Mouse (Mus musculus) embryonic facial prominence, embryonic 10.5 days (tissue): ENCODE measurements around the gene Sbk2. TPM values are rescaled to one million over a fixed set of nuclear protein-coding genes. Genes with fewer than 3 reads are reported as not detected.
A peak's percentile ranks its signal among the peaks of the same experiment; 100 is the strongest.
"Not testable (repeated sequence)": the region's sequence is repeated elsewhere in the genome, so short reads cannot be mapped to it uniquely, and the experiment has no call there.

Source experiments
- DNase-seq: peaks from one replicate; pipeline ENCODE4 v3.0.0-alpha.2; 2017; ENCODE audit warnings: low spot score
- H3K27ac ChIP-seq: fragments of 300-500 bp; sonication (generic); replicated peaks from 2 replicates; pipeline ENCODE4 v1.5.1; 2016; ENCODE audit warnings: mild to moderate bottlenecking
- H3K27me3 ChIP-seq: fragments of 300-500 bp; sonication (generic); replicated peaks from 2 replicates; pipeline ENCODE4 v1.6.1; 2016; ENCODE audit warnings: low read depth, mild to moderate bottlenecking; ENCODE audit not compliant: poor library complexity, severe bottlenecking
- H3K36me3 ChIP-seq: fragments of 300-500 bp; sonication (generic); replicated peaks from 2 replicates; pipeline ENCODE4 v1.6.1; 2016; ENCODE audit warnings: mild to moderate bottlenecking, moderate library complexity
- H3K4me1 ChIP-seq: fragments of 300-500 bp; sonication (generic); 2 replicates; pipeline ENCODE4 v1.6.1; 2016
- H3K4me3 ChIP-seq: fragments of 300-500 bp; sonication (generic); 2 replicates; pipeline ENCODE4 v1.5.1; 2016; ENCODE audit warnings: mild to moderate bottlenecking, moderate library complexity
- H3K9me3 ChIP-seq: fragments of 300-500 bp; sonication (generic); 2 replicates; pipeline ENCODE4 v1.6.1; 2016; ENCODE audit warnings: mild to moderate bottlenecking
- WGBS: fragments of 180-500 bp; shearing (Covaris S2); methylation state at CpG from one replicate; pipeline ENCODE4 v1.1.7; 2016; 5-methylcytosine and 5-hydroxymethylcytosine counted together
- polyA plus RNA-seq: library from polyadenylated mRNA; unstranded; fragments of >200 nt; fragmentation: Nextera tagmentation; extraction: Ambion mirVana; gene quantifications from 2 replicates; pipeline ENCODE4 v1.2.1, GENCODE M21; 2016

Gene Sbk2
- 0.09 TPM in 1 of 2 replicates, not detected in the other for polyA plus RNA-seq

- Histone ChIP-seq H3K27ac (no peak within 1 kb of the TSS), H3K4me1 (peaks cover 12% of the 10 kb centered on the region), H3K9me3 (no peaks in the 10 kb centered on the region), H3K4me3 (peak within 1 kb of the TSS; percentile 33; the same call in 1 of the 2 replicates), H3K27me3 (no peaks in the 10 kb centered on the region), H3K36me3 (no peaks in the 10 kb centered on the region)
- 6% methylated on average over 10 of the region's 10 CpGs for WGBS
- peak; percentile 76 for DNase-seq
These were observed at the start of gene Sbk2 for GRCm38 (mm10) chr7:4964272-4964671. Gene Sbk2, minus strand, starts transcription at chr7:4964406.

- Histone ChIP-seq H3K4me3 (peak overlapping the region; percentile 76; the same call in 1 of the 2 replicates), H3K27ac (no peak overlapping the region), H3K9me3 (peaks cover 16% of the 10 kb centered on the region; the same call in 1 of the 2 replicates), H3K4me1 (peaks cover 11% of the 10 kb centered on the region), H3K27me3 (no peaks in the 10 kb centered on the region), H3K36me3 (peaks cover 64% of the 10 kb centered on the region)
- WGBS = 92% methylated on average over 27 of the region's 27 CpGs
- DNase-seq = no peak
These were observed 48.7 kb upstream of the Sbk2 start for GRCm38 (mm10) chr7:5012681-5013513.

GRCm38 (mm10) chr7:5008229-5008628 is 44.0 kb upstream of the Sbk2 start:
- H3K4me3 ChIP-seq = peak overlapping the region; percentile 26; the same call in 1 of the 2 replicates
- H3K27ac ChIP-seq = no peak overlapping the region
- 93% methylated on average over 26 of the region's 26 CpGs for WGBS

GRCm38 (mm10) chr7:5002876-5003275 is 38.7 kb upstream of the Sbk2 start:
- not testable (repeated sequence) for DNase-seq, H3K27me3 ChIP-seq, H3K4me1 ChIP-seq, H3K9me3 ChIP-seq, H3K27ac ChIP-seq, H3K4me3 ChIP-seq
- WGBS = 64% methylated on average over 8 of the region's 8 CpGs
- H3K36me3 ChIP-seq = peaks cover 22% of the 10 kb centered on the region

More at GRCm38 (mm10) chr7:5008229-5008628, 44.0 kb upstream of the Sbk2 start:
- DNase-seq = no peak
- peaks cover 3% of the 10 kb centered on the region for H3K4me1 ChIP-seq
- no peaks in the 10 kb centered on the region for H3K27me3 ChIP-seq
- H3K9me3 ChIP-seq = peaks cover 12% of the 10 kb centered on the region; the same call in 1 of the 2 replicates
- peaks cover 75% of the 10 kb centered on the region for H3K36me3 ChIP-seq

GRCm38 (mm10) chr7:4999876-5000275 is 35.7 kb upstream of the Sbk2 start:
- no peak for DNase-seq
- Histone ChIP-seq H3K9me3 (peaks cover 5% of the 10 kb centered on the region; the same call in 1 of the 2 replicates), H3K4me1 (peaks cover 19% of the 10 kb centered on the region), H3K27ac (no peak overlapping the region), H3K36me3 (no peaks in the 10 kb centered on the region), H3K27me3 (peaks cover 7% of the 10 kb centered on the region), H3K4me3 (no peak overlapping the region)
- WGBS = 66% methylated on average over 2 of the region's 2 CpGs

GRCm38 (mm10) chr7:4996934-4997333 is 32.7 kb upstream of the Sbk2 start:
- H3K27me3 ChIP-seq = peaks cover 36% of the 10 kb centered on the region
- DNase-seq = no peak
- H3K4me3 ChIP-seq = peak overlapping the region; percentile 77
- H3K36me3 ChIP-seq = peaks cover 27% of the 10 kb centered on the region
- 72% methylated on average over 8 of the region's 8 CpGs for WGBS
- H3K4me1 ChIP-seq = peaks cover 35% of the 10 kb centered on the region
- H3K9me3 ChIP-seq = peaks cover 29% of the 10 kb centered on the region
- H3K27ac ChIP-seq = no peak overlapping the region; the same call in 1 of the 2 replicates

GRCm38 (mm10) chr7:4996003-4996895 is 32.0 kb upstream of the Sbk2 start, which contains the start of gene Zfp579:
Gene Zfp579, minus strand, starts transcription at chr7:4996158.
- DNase-seq = peak; percentile 94
- Histone ChIP-seq H3K4me1 (peaks cover 35% of the 10 kb centered on the region), H3K4me3 (peak within 1 kb of the TSS; percentile 77), H3K27ac (peak within 1 kb of the TSS; percentile 87), H3K9me3 (peaks cover 31% of the 10 kb centered on the region), H3K36me3 (peaks cover 34% of the 10 kb centered on the region), H3K27me3 (peaks cover 36% of the 10 kb centered on the region)
- 5% methylated on average over 21 of the region's 26 CpGs for WGBS

- H3K4me1 ChIP-seq = peaks cover 35% of the 10 kb centered on the region
- DNase-seq = peak; percentile 24
- peak overlapping the region; percentile 87 for H3K27ac ChIP-seq
- peaks cover 36% of the 10 kb centered on the region for H3K27me3 ChIP-seq
- H3K9me3 ChIP-seq = peaks cover 37% of the 10 kb centered on the region
- H3K36me3 ChIP-seq = peaks cover 35% of the 10 kb centered on the region
- WGBS = 8% methylated on average over 19 of the region's 19 CpGs
- H3K4me3 ChIP-seq = peak overlapping the region; percentile 77
These were observed 31.2 kb upstream of the Sbk2 start for GRCm38 (mm10) chr7:4995268-4996002.

- Histone ChIP-seq H3K4me1 (peaks cover 35% of the 10 kb centered on the region), H3K36me3 (peaks cover 35% of the 10 kb centered on the region), H3K27me3 (peaks cover 36% of the 10 kb centered on the region), H3K4me3 (peak overlapping the region; percentile 77), H3K9me3 (peaks cover 37% of the 10 kb centered on the region), H3K27ac (no peak overlapping the region)
- DNase-seq = no peak
- 43% methylated on average over 59 of the region's 59 CpGs for WGBS
These were observed 30.0 kb upstream of the Sbk2 start for GRCm38 (mm10) chr7:4993999-4994788.

- Histone ChIP-seq H3K27ac (no peak overlapping the region), H3K36me3 (peaks cover 35% of the 10 kb centered on the region)
These were observed 29.3 kb upstream of the Sbk2 start for GRCm38 (mm10) chr7:4993347-4993998.

GRCm38 (mm10) chr7:4988250-4988649 is 24.0 kb upstream of the Sbk2 start:
- H3K36me3 ChIP-seq = peaks cover 20% of the 10 kb centered on the region
- no peak overlapping the region for H3K4me3 ChIP-seq
- DNase-seq = no peak
- H3K4me1 ChIP-seq = no peaks in the 10 kb centered on the region
- H3K27me3 ChIP-seq = peaks cover 25% of the 10 kb centered on the region
- 75% methylated on average over 2 of the region's 2 CpGs for WGBS
- peaks cover 19% of the 10 kb centered on the region for H3K9me3 ChIP-seq
- no peak overlapping the region for H3K27ac ChIP-seq

More at GRCm38 (mm10) chr7:4993347-4993998, 29.3 kb upstream of the Sbk2 start:
- H3K27me3 ChIP-seq = peaks cover 36% of the 10 kb centered on the region
- WGBS = 27% methylated on average over 55 of the region's 55 CpGs
- peak overlapping the region; percentile 77 for H3K4me3 ChIP-seq
- no peak for DNase-seq
- H3K4me1 ChIP-seq = peaks cover 35% of the 10 kb centered on the region
- H3K9me3 ChIP-seq = peaks cover 37% of the 10 kb centered on the region
